Mouse (Mus musculus): ENCODE results near the gene Rtn4rl1. TPM values are rescaled to one million over a fixed set of nuclear protein-coding genes. Genes with fewer than 3 reads are reported as not detected.
"Not testable (repeated sequence)": the region's sequence is repeated elsewhere in the genome, so short reads cannot be mapped to it uniquely, and the experiment has no call there.

Rtn4rl1 gene
- polyA plus RNA-seq, 1 experiment from 2014 or later, result 16.5 TPM

- WGBS, result 39% methylated on average over 5 of the region's 5 CpGs
- H3K27ac ChIP-seq (replicated peaks; ENCODE audit: low read depth, low read length), result no peak overlapping the region; the same call in 1 of the 2 replicates
- no peak overlapping the region for H3K9ac ChIP-seq (replicated peaks; ENCODE audit: low read length)
- peaks cover 8% of the 10 kb centered on the region; the same call in 1 of the 2 replicates for H3K27me3 ChIP-seq (ENCODE audit: control insufficient read depth, insufficient read depth, low read length)
- H3K4me3 ChIP-seq (replicated peaks; ENCODE audit: low read depth, low read length), result no peak overlapping the region
- ATAC-seq (ENCODE audit: low FRiP score, low TSS enrichment) (no peak), DNase-seq (no peak)
- H3K36me3 ChIP-seq (ENCODE audit: control insufficient read depth, insufficient read depth, low read length), result no peaks in the 10 kb centered on the region
- H3K9me3 ChIP-seq (ENCODE audit: control insufficient read depth, low read length), result no peaks in the 10 kb centered on the region
- H3K4me2 ChIP-seq (ENCODE audit: low read length), result no peak overlapping the region
- peaks cover 52% of the 10 kb centered on the region for H3K4me1 ChIP-seq (ENCODE audit: control insufficient read depth, insufficient read depth, low read length)
Measured at GRCm38 (mm10) chr11:75280066-75280410, 86.5 kb downstream of the Rtn4rl1 start.

- H3K9ac ChIP-seq (replicated peaks; ENCODE audit: low read length), result no peak overlapping the region
- H3K4me1 ChIP-seq (ENCODE audit: control insufficient read depth, insufficient read depth, low read length), result peaks cover 47% of the 10 kb centered on the region
- ATAC-seq (ENCODE audit: low FRiP score, low TSS enrichment) (no peak), DNase-seq (no peak)
- H3K9me3 ChIP-seq (ENCODE audit: control insufficient read depth, low read length), result no peaks in the 10 kb centered on the region
- no peak overlapping the region; the same call in 1 of the 2 replicates for H3K27ac ChIP-seq (replicated peaks; ENCODE audit: low read depth, low read length)
- H3K27me3 ChIP-seq (ENCODE audit: control insufficient read depth, insufficient read depth, low read length), result peaks cover 8% of the 10 kb centered on the region; the same call in 1 of the 2 replicates
- no peak overlapping the region for H3K4me2 ChIP-seq (ENCODE audit: low read length)
- no peak overlapping the region for H3K4me3 ChIP-seq (replicated peaks; ENCODE audit: low read depth, low read length)
- no peaks in the 10 kb centered on the region for H3K36me3 ChIP-seq (ENCODE audit: control insufficient read depth, insufficient read depth, low read length)
- WGBS, result 42% methylated on average over 5 of the region's 5 CpGs
Measured at GRCm38 (mm10) chr11:75280435-75281001, 86.9 kb downstream of the Rtn4rl1 start.

GRCm38 (mm10) chr11:75281380-75282256, 88.0 kb downstream of the Rtn4rl1 start:
- peak overlapping the region; percentile 60; the same call in 1 of the 2 replicates for H3K27ac ChIP-seq (replicated peaks; ENCODE audit: low read depth, low read length)
- WGBS, result 6% methylated on average over 29 of the region's 29 CpGs
- peaks cover 46% of the 10 kb centered on the region for H3K4me1 ChIP-seq (ENCODE audit: control insufficient read depth, insufficient read depth, low read length)
- no peak for ATAC-seq (ENCODE audit: low FRiP score, low TSS enrichment)
- peak overlapping the region; percentile 44 for H3K4me2 ChIP-seq (ENCODE audit: low read length)
- H3K27me3 ChIP-seq (ENCODE audit: control insufficient read depth, insufficient read depth, low read length), result peaks cover 8% of the 10 kb centered on the region; the same call in 1 of the 2 replicates
- H3K36me3 ChIP-seq (ENCODE audit: control insufficient read depth, insufficient read depth, low read length), result no peaks in the 10 kb centered on the region
- peak; percentile 67 for DNase-seq
- no peaks in the 10 kb centered on the region for H3K9me3 ChIP-seq (ENCODE audit: control insufficient read depth, low read length)
- H3K4me3 ChIP-seq (replicated peaks; ENCODE audit: low read depth, low read length), result peak overlapping the region; percentile 1; the same call in 1 of the 2 replicates
- peak overlapping the region; percentile 39 for H3K9ac ChIP-seq (replicated peaks; ENCODE audit: low read length)

- peak overlapping the region; percentile 44 for H3K4me2 ChIP-seq (ENCODE audit: low read length)
- no peak overlapping the region for H3K9ac ChIP-seq (replicated peaks; ENCODE audit: low read length)
- H3K9me3 ChIP-seq (ENCODE audit: control insufficient read depth, low read length), result no peaks in the 10 kb centered on the region
- H3K4me1 ChIP-seq (ENCODE audit: control insufficient read depth, insufficient read depth, low read length), result peaks cover 46% of the 10 kb centered on the region
- H3K27ac ChIP-seq (replicated peaks; ENCODE audit: low read depth, low read length), result no peak overlapping the region
- DNase-seq (no peak), ATAC-seq (ENCODE audit: low FRiP score, low TSS enrichment) (no peak)
- WGBS, result 7% methylated on average over 13 of the region's 13 CpGs
- no peaks in the 10 kb centered on the region for H3K36me3 ChIP-seq (ENCODE audit: control insufficient read depth, insufficient read depth, low read length)
- no peak overlapping the region for H3K4me3 ChIP-seq (replicated peaks; ENCODE audit: low read depth, low read length)
- peaks cover 8% of the 10 kb centered on the region; the same call in 1 of the 2 replicates for H3K27me3 ChIP-seq (ENCODE audit: control insufficient read depth, insufficient read depth, low read length)
Measured at GRCm38 (mm10) chr11:75282496-75283120, 89.0 kb downstream of the Rtn4rl1 start.

GRCm38 (mm10) chr11:75283784-75284183, 90.2 kb downstream of the Rtn4rl1 start:
- ATAC-seq (ENCODE audit: low FRiP score, low TSS enrichment); H3K4me3 ChIP-seq (replicated peaks; ENCODE audit: low read depth, low read length); H3K9ac ChIP-seq (replicated peaks; ENCODE audit: low read length); DNase-seq; H3K4me2 ChIP-seq (ENCODE audit: low read length); H3K27ac ChIP-seq (replicated peaks; ENCODE audit: low read depth, low read length); H3K36me3 ChIP-seq (ENCODE audit: control insufficient read depth, insufficient read depth, low read length); H3K9me3 ChIP-seq (ENCODE audit: control insufficient read depth, low read length); H3K27me3 ChIP-seq (ENCODE audit: control insufficient read depth, insufficient read depth, low read length): not testable (repeated sequence)
- H3K4me1 ChIP-seq (ENCODE audit: control insufficient read depth, insufficient read depth, low read length), result peaks cover 43% of the 10 kb centered on the region
- 66% methylated on average over 3 of the region's 3 CpGs for WGBS

GRCm38 (mm10) chr11:75285893-75286467, 92.4 kb downstream of the Rtn4rl1 start:
- Histone ChIP-seq H3K4me3 (replicated peaks; ENCODE audit: low read depth, low read length) (no peak overlapping the region), H3K27me3 (ENCODE audit: control insufficient read depth, insufficient read depth, low read length) (peaks cover 8% of the 10 kb centered on the region; the same call in 1 of the 2 replicates), H3K36me3 (ENCODE audit: control insufficient read depth, insufficient read depth, low read length) (no peaks in the 10 kb centered on the region), H3K27ac (replicated peaks; ENCODE audit: low read depth, low read length) (no peak overlapping the region), H3K9ac (replicated peaks; ENCODE audit: low read length) (no peak overlapping the region), H3K9me3 (ENCODE audit: control insufficient read depth, low read length) (no peaks in the 10 kb centered on the region), H3K4me2 (ENCODE audit: low read length) (no peak overlapping the region), H3K4me1 (ENCODE audit: control insufficient read depth, insufficient read depth, low read length) (peaks cover 31% of the 10 kb centered on the region)
- DNase-seq (no peak), ATAC-seq (ENCODE audit: low FRiP score, low TSS enrichment) (no peak)
- WGBS, result 51% methylated on average over 4 of the region's 4 CpGs

- no peak overlapping the region for H3K9ac ChIP-seq (replicated peaks; ENCODE audit: low read length)
- ATAC-seq (ENCODE audit: low FRiP score, low TSS enrichment) (no peak), DNase-seq (no peak)
- no peaks in the 10 kb centered on the region for H3K36me3 ChIP-seq (ENCODE audit: control insufficient read depth, insufficient read depth, low read length)
- H3K4me1 ChIP-seq (ENCODE audit: control insufficient read depth, insufficient read depth, low read length), result peaks cover 31% of the 10 kb centered on the region
- WGBS, result 86% methylated on average over 4 of the region's 4 CpGs
- H3K4me2 ChIP-seq (ENCODE audit: low read length), result no peak overlapping the region
- no peak overlapping the region for H3K4me3 ChIP-seq (replicated peaks; ENCODE audit: low read depth, low read length)
- peaks cover 8% of the 10 kb centered on the region; the same call in 1 of the 2 replicates for H3K27me3 ChIP-seq (ENCODE audit: control insufficient read depth, insufficient read depth, low read length)
- no peak overlapping the region for H3K27ac ChIP-seq (replicated peaks; ENCODE audit: low read depth, low read length)
- H3K9me3 ChIP-seq (ENCODE audit: control insufficient read depth, low read length), result no peaks in the 10 kb centered on the region
Measured at GRCm38 (mm10) chr11:75286868-75287267, 93.3 kb downstream of the Rtn4rl1 start.

- DNase-seq (no peak), ATAC-seq (ENCODE audit: low FRiP score, low TSS enrichment) (no peak)
- no peaks in the 10 kb centered on the region for H3K9me3 ChIP-seq (ENCODE audit: control insufficient read depth, low read length)
- no peak overlapping the region for H3K4me2 ChIP-seq (ENCODE audit: low read length)
- peaks cover 6% of the 10 kb centered on the region; the same call in 1 of the 2 replicates for H3K27me3 ChIP-seq (ENCODE audit: control insufficient read depth, insufficient read depth, low read length)
- no peak overlapping the region for H3K27ac ChIP-seq (replicated peaks; ENCODE audit: low read depth, low read length)
- WGBS, result 76% methylated on average over 10 of the region's 10 CpGs
- no peak overlapping the region for H3K4me3 ChIP-seq (replicated peaks; ENCODE audit: low read depth, low read length)
- H3K36me3 ChIP-seq (ENCODE audit: control insufficient read depth, insufficient read depth, low read length), result no peaks in the 10 kb centered on the region
- H3K4me1 ChIP-seq (ENCODE audit: control insufficient read depth, insufficient read depth, low read length), result peaks cover 31% of the 10 kb centered on the region
- no peak overlapping the region for H3K9ac ChIP-seq (replicated peaks; ENCODE audit: low read length)
Measured at GRCm38 (mm10) chr11:75287940-75288339, 94.4 kb downstream of the Rtn4rl1 start.
